Mouse (Mus musculus) adipose tissue, adult 10 weeks (tissue): ENCODE measurements around the gene Sem1. TPM values are rescaled to one million over a fixed set of nuclear protein-coding genes. Genes with fewer than 3 reads are reported as not detected.

ENCODE experiments used
- polyA plus RNA-seq: library from polyadenylated mRNA; stranded (reverse); fragments of 350-450 nt; fragmentation: Illumina TruSeq; extraction: RNeasy Lipid Tissue Mini Kit (QIAGEN cat#74804); gene quantifications from one replicate; pipeline ENCODE4 v1.2.3, GENCODE M21; 2014; ENCODE audit warnings: low read depth, low replicate concordance

Gene Sem1
- 73.3 TPM for polyA plus RNA-seq

DNA sequence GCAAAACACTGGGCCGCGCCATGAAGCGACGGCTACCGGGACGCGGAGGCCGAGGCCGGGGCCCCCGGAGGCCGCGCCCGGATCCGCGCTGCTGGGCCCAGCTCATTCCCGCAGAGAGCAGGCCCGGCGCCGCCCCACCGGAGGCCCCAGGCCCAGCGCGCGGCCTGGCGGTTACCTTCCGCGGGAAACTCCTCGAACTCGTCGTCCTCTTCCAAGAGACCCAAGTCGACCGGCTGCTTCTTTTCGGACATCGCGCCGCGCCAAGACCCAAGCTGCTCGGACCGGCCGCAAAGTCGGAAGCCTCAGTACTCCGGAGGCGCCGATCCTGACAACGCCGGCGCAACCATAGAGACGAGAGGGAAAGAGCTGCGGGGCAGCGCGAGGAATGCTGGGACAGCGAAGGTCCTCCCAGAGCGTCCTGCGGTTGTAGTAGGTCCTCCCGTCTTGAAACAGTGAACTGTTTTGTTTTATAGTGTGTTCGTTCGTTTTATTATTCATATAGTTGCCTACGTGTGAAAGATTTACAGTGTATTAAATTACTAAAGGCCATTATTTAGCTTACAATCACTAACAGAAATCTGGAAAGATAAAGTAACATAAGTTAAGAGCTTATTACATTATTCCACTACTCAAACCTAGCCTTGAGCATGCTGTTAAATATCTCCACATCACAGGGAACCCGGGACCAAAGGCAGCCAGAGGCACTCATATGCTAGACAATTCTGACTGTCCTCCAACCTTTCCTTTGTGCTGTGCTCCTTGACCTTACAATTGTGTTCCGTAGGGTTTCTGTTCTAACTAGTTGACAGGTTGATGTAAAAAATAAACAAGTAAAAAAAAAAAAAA lies at the start of gene Sem1:
TSS of gene Sem1 (minus strand) at position 360 of the 846 bp plus-strand sequence.

